Mouse (Mus musculus) c-Kit-positive CD71-positive TER-119-positive erythroid progenitor cells, embryonic 14.5 days (primary cell): ENCODE results near the gene Olfr914.

Source experiments
- DNase-seq: peaks from one replicate; pipeline ENCODE4 v3.0.0-alpha.2; 2013; ENCODE audit warnings: low spot score

Gene Olfr914

GRCm38 (mm10) chr9:38604802-38605201, at the start of gene Olfr914:
Gene Olfr914 (plus strand): TSS chr9:38605102.
- no peak for DNase-seq

- no peak for DNase-seq
Observed at GRCm38 (mm10) chr9:38579878-38580277, 25.0 kb upstream of the Olfr914 start, which contains the start of gene Olfr912. Gene Olfr912 (plus strand): TSS chr9:38580178.

GRCm38 (mm10) chr9:38591056-38591455, 13.8 kb upstream of the Olfr914 start:
- DNase-seq = no peak

- DNase-seq = no peak
Observed at GRCm38 (mm10) chr9:38592459-38592858, 12.4 kb upstream of the Olfr914 start, which contains the start of gene Olfr913. Gene Olfr913 (plus strand): TSS chr9:38592759.

GRCm38 (mm10) chr9:38632406-38632805, 27.5 kb downstream of the Olfr914 start:
- DNase-seq = no peak

- no peak for DNase-seq
Observed at GRCm38 (mm10) chr9:38659775-38660174, 54.9 kb downstream of the Olfr914 start, which contains the start of gene Olfr916. Gene Olfr916 (minus strand): TSS chr9:38659875.
